Mouse (Mus musculus) MEL (cell line): ENCODE results near the gene Pitpnc1. TPM values are rescaled to one million over a fixed set of nuclear protein-coding genes. Genes with fewer than 3 reads are reported as not detected.

Experiments
- DNase-seq: peaks from one replicate; pipeline ENCODE4 v3.0.0; 2011; ENCODE audit warnings: low read depth, low spot score
- H3K27ac ChIP-seq: 2 replicates; pipeline ENCODE4 v1.5.1; 2012; ENCODE audit warnings: low read depth, mild to moderate bottlenecking, control low read depth, low read length, moderate library complexity; ENCODE audit not compliant: control insufficient read depth
- H3K27me3 ChIP-seq, 2 experiments: fragments of 150-350 bp in 1 of 2; sonication (generic) in 1 of 2; 2 replicates each; pipeline ENCODE4 v1.6.1; 2012; ENCODE audit warnings: low read length in 2 of 2, mild to moderate bottlenecking in 2 of 2, improper control_type of control experiment in 1 of 2, moderate library complexity in 1 of 2; ENCODE audit not compliant: insufficient read depth in 2 of 2, control insufficient read depth in 1 of 2
- H3K36me3 ChIP-seq, 2 experiments: 2 replicates each; pipeline ENCODE4 v1.6.1; 2012 to 2014; ENCODE audit warnings: low read length in 2 of 2, improper control_type of control experiment in 1 of 2, inconsistent platforms in 1 of 2, mild to moderate bottlenecking in 1 of 2; ENCODE audit not compliant: insufficient read depth in 2 of 2, control insufficient read depth in 1 of 2
- H3K4me1 ChIP-seq, 2 experiments: fragments of 150-350 bp in 1 of 2; sonication (generic) in 1 of 2; 2 replicates each; pipeline ENCODE4 v1.6.1; 2012; ENCODE audit warnings: low read length in 2 of 2, improper control_type of control experiment in 1 of 2, mild to moderate bottlenecking in 1 of 2; ENCODE audit not compliant: insufficient read depth in 2 of 2, control insufficient read depth in 1 of 2
- H3K4me3 ChIP-seq, 2 experiments: fragments of 150-350 bp in 1 of 2; sonication (generic) in 1 of 2; 2 replicates each; pipeline ENCODE4 v1.5.1; 2012; ENCODE audit warnings: low read depth in 2 of 2, low read length in 2 of 2, mild to moderate bottlenecking in 2 of 2, moderate library complexity in 2 of 2, control low read depth in 1 of 2, improper control_type of control experiment in 1 of 2; ENCODE audit not compliant: control insufficient read depth in 1 of 2, insufficient read depth in 1 of 2
- H3K79me2 ChIP-seq: 2 replicates; pipeline ENCODE4 v1.6.1; 2012; ENCODE audit warnings: mild to moderate bottlenecking, low read length, moderate library complexity; ENCODE audit not compliant: control insufficient read depth, poor library complexity, insufficient read depth
- H3K9ac ChIP-seq: 2 replicates; pipeline ENCODE4 v1.6.1; 2012; ENCODE audit warnings: low read depth, mild to moderate bottlenecking, control low read depth, low read length, moderate library complexity; ENCODE audit not compliant: control insufficient read depth, poor library complexity, severe bottlenecking
- H3K9me3 ChIP-seq: fragments of 150-350 bp; sonication (generic); replicated peaks from 2 replicates; pipeline ENCODE4 v1.6.1; 2012; ENCODE audit warnings: mild to moderate bottlenecking, low read length, improper control_type of control experiment, moderate library complexity; ENCODE audit not compliant: insufficient read depth
- BHLHE40 ChIP-seq: IDR thresholded peaks from 2 replicates; pipeline ENCODE4 v1.6.1; 2012; ENCODE audit warnings: low read depth, mild to moderate bottlenecking, inconsistent platforms, low read length, improper control_type of control experiment, borderline replicate concordance
- CHD1 ChIP-seq: IDR thresholded peaks from 2 replicates; pipeline ENCODE4 v1.6.1; 2012; ENCODE audit warnings: low read depth, mild to moderate bottlenecking, inconsistent platforms, low read length, improper control_type of control experiment
- E2F4 ChIP-seq: IDR thresholded peaks from 2 replicates; pipeline ENCODE4 v1.6.1; 2011; ENCODE audit warnings: low read depth, low read length, improper control_type of control experiment, borderline replicate concordance
- ELF1 ChIP-seq: IDR thresholded peaks from 2 replicates; pipeline ENCODE4 v1.6.1; 2014; ENCODE audit warnings: low read depth, mild to moderate bottlenecking, inconsistent platforms, low read length, improper control_type of control experiment, moderate library complexity
- GABPA ChIP-seq: IDR thresholded peaks from 2 replicates; pipeline ENCODE4 v1.6.1; 2012; ENCODE audit warnings: low read depth, mild to moderate bottlenecking, inconsistent platforms, low read length, improper control_type of control experiment, moderate library complexity
- GATA1 ChIP-seq: IDR thresholded peaks from 2 replicates; pipeline ENCODE4 v1.6.1; 2011; ENCODE audit warnings: low read depth, low read length, improper control_type of control experiment
- MAFK ChIP-seq: IDR thresholded peaks from 2 replicates; pipeline ENCODE4 v1.6.1; 2011; ENCODE audit warnings: low read depth, mild to moderate bottlenecking, low read length, improper control_type of control experiment, borderline replicate concordance
- MAX ChIP-seq: IDR thresholded peaks from 2 replicates; pipeline ENCODE4 v1.6.1; 2011; ENCODE audit warnings: low read length, improper control_type of control experiment
- MAZ ChIP-seq: IDR thresholded peaks from 2 replicates; pipeline ENCODE4 v1.6.1; 2012; ENCODE audit warnings: low read depth, mild to moderate bottlenecking, inconsistent platforms, low read length, improper control_type of control experiment
- MEF2A ChIP-seq: IDR thresholded peaks from 2 replicates; pipeline ENCODE4 v1.6.1; 2014; ENCODE audit warnings: low read depth, mild to moderate bottlenecking, inconsistent platforms, low read length, improper control_type of control experiment; ENCODE audit not compliant: poor library complexity, insufficient replicate concordance, severe bottlenecking; ENCODE audit errors: extremely low read depth
- NELFE ChIP-seq: IDR thresholded peaks from 2 replicates; pipeline ENCODE4 v1.6.1; 2011; ENCODE audit warnings: low read depth, low read length, improper control_type of control experiment
- NRF1 ChIP-seq: IDR thresholded peaks from 2 replicates; pipeline ENCODE4 v1.6.1; 2014; ENCODE audit warnings: low read depth, mild to moderate bottlenecking, inconsistent platforms, low read length, improper control_type of control experiment, moderate library complexity; ENCODE audit not compliant: poor library complexity, insufficient read depth, severe bottlenecking
- RAD21 ChIP-seq: IDR thresholded peaks from 2 replicates; pipeline ENCODE4 v1.6.1; 2011; ENCODE audit warnings: mild to moderate bottlenecking, low read depth, low read length, improper control_type of control experiment
- RCOR1 ChIP-seq: IDR thresholded peaks from 2 replicates; pipeline ENCODE4 v1.6.1; 2012; ENCODE audit warnings: low read depth, mild to moderate bottlenecking, inconsistent platforms, low read length, improper control_type of control experiment
- SIN3A ChIP-seq: IDR thresholded peaks from 2 replicates; pipeline ENCODE4 v1.6.1; 2012; ENCODE audit warnings: low read length, improper control_type of control experiment, inconsistent platforms
- SMC3 ChIP-seq: IDR thresholded peaks from 2 replicates; pipeline ENCODE4 v1.6.1; 2011; ENCODE audit warnings: low read depth, low read length, improper control_type of control experiment
- TAL1 ChIP-seq: IDR thresholded peaks from 2 replicates; pipeline ENCODE4 v1.6.1; 2012; ENCODE audit warnings: mild to moderate bottlenecking, inconsistent platforms, low read length, moderate library complexity, mixed read lengths
- UBTF ChIP-seq: IDR thresholded peaks from 2 replicates; pipeline ENCODE4 v1.6.1; 2012; ENCODE audit warnings: low read depth, mild to moderate bottlenecking, inconsistent platforms, low read length, improper control_type of control experiment, moderate library complexity, borderline replicate concordance; ENCODE audit not compliant: insufficient read depth
- USF1 ChIP-seq: IDR thresholded peaks from 2 replicates; pipeline ENCODE4 v1.6.1; 2014; ENCODE audit warnings: low read depth, mild to moderate bottlenecking, inconsistent platforms, low read length, improper control_type of control experiment, moderate library complexity
- ZC3H11A ChIP-seq: IDR thresholded peaks from 2 replicates; pipeline ENCODE4 v1.6.1; 2012; ENCODE audit warnings: low read depth, mild to moderate bottlenecking, inconsistent platforms, low read length, improper control_type of control experiment
- ZMIZ1 ChIP-seq: IDR thresholded peaks from 2 replicates; pipeline ENCODE4 v1.6.1; 2012; ENCODE audit warnings: low read depth, mild to moderate bottlenecking, inconsistent platforms, low read length, improper control_type of control experiment, moderate library complexity
- ZNF384 ChIP-seq: IDR thresholded peaks from 2 replicates; pipeline ENCODE4 v1.6.1; 2012; ENCODE audit warnings: low read depth, mild to moderate bottlenecking, inconsistent platforms, low read length, improper control_type of control experiment
- polyA plus RNA-seq, 2 experiments: library from polyadenylated mRNA; stranded (reverse) in 1 of 2; unstranded in 1 of 2; fragments of >175 nt in 1 of 2; fragments of >200 nt in 1 of 2; gene quantifications; 2 replicates each; pipeline versions ENCODE4 v1.2.1 to v1.2.4; 2012; ENCODE audit warnings: low replicate concordance in 2 of 2, low read depth in 1 of 2; ENCODE audit not compliant: insufficient read length in 2 of 2, insufficient read depth in 1 of 2, missing spikeins in 1 of 2
- total RNA-seq: library from RNA; depleted of rRNA; stranded (reverse); fragments of 300-350 nt; gene quantifications from 2 replicates; pipeline ENCODE4 v1.2.3, GENCODE M21; 2012

The Pitpnc1 gene
- total and polyA plus RNA-seq, 3 experiments: 19.3 to 25.3 TPM; not detected in 1

DNA sequence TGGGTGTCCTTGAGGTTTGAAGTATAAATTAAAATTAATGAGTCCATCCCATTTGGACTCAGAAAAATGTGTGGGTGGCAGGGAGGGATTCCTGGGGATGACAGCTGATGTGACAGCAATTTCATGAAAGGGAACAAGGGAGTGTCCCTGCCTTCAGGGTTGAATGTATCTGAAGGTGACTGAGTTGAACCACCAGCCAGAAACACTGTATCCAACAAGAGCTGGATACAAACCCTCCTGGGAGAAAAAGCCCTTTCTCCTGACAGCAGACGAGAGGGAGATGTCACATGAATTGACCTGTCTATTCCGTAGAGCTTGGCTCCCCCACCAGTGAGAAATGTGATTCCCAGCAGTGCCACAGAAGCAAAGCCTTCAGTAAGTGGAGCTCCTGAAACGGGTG, 115.0 kb downstream of the Pitpnc1 start:
- H3K4me3 ChIP-seq: no peak overlapping the region
- H3K27ac ChIP-seq: no peak overlapping the region
- H3K79me2 ChIP-seq: peaks cover 4% of the 10 kb centered on the region; the same call in 1 of the 2 replicates
- H3K9me3 ChIP-seq: no peaks in the 10 kb centered on the region
- H3K36me3 ChIP-seq: peaks cover 3 to 8% of the 10 kb centered on the region in 2 experiments; a peak in 3 of 4 replicates
- peaks cover 2 to 9% of the 10 kb centered on the region in 2 experiments; a peak in 3 of 4 replicates for H3K4me1 ChIP-seq
- no peaks in the 10 kb centered on the region for H3K27me3 ChIP-seq
- no peak for DNase-seq
- H3K9ac ChIP-seq: no peak overlapping the region
- no peak for TF ChIP-seq GATA1
- TF ChIP-seq GABPA: no peak
- no peak for TF ChIP-seq ELF1
- TF ChIP-seq E2F4: no peak
- TF ChIP-seq MAFK: no peak

DNA sequence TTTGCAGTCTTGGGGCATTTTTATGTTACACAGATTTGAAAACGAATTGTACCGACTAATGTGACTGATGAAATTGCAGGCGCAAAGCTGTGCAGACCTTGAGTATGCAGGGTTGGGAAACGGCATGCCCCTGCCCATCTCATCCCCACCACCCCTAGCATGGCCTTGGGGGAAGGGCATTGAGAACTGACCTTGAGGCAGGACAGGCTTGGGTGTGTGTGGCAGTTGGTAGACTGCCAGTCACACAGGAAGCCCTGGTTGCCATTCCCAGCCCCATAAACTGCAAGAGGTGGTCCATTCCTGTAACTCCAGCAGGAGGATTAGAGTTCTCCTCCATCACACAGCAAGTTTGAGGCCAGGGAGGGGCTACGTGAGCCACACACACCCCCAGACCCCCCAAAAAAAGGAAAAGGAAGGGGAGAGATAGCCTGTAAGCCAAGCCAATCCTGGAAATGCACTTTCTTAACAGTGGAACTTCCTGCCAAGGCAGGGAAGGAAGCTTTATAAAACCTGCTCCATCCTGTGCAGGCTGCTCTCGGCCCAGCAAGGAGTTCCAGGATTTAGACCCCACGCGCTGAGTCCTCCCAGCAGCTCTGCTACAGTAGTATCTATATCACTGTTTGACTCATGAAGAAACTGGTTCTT, 115.9 kb downstream of the Pitpnc1 start:
- peaks cover 2 to 7% of the 10 kb centered on the region in 2 experiments; a peak in 2 of 4 replicates for H3K4me1 ChIP-seq
- H3K9me3 ChIP-seq: no peaks in the 10 kb centered on the region
- H3K36me3 ChIP-seq: peaks cover 4 to 8% of the 10 kb centered on the region in 2 experiments
- H3K79me2 ChIP-seq: peaks cover 4% of the 10 kb centered on the region; the same call in 1 of the 2 replicates
- no peak overlapping the region for H3K4me3 ChIP-seq
- DNase-seq: no peak
- TF ChIP-seq MEF2A (no peak), ZC3H11A (no peak), CHD1 (no peak), UBTF (no peak), RCOR1 (no peak), BHLHE40 (no peak), ZMIZ1 (no peak), MAZ (no peak), NELFE (no peak), ZNF384 (no peak), SMC3 (no peak), RAD21 (no peak), USF1 (no peak), NRF1 (no peak), TAL1 (no peak), MAX (no peak), SIN3A (no peak), GATA1 (no peak), GABPA (no peak)
- no peak overlapping the region for H3K27ac ChIP-seq
- no peaks in the 10 kb centered on the region for H3K27me3 ChIP-seq
- no peak overlapping the region for H3K9ac ChIP-seq
